Mouse (Mus musculus): ENCODE measurements around the gene B3gnt4. TPM values are rescaled to one million over a fixed set of nuclear protein-coding genes. Genes with fewer than 3 reads are reported as not detected.

The B3gnt4 gene
- total and polyA plus RNA-seq, 2 experiments: not detected

- H3K27me3 ChIP-seq (ENCODE audit: control insufficient read depth, insufficient read depth, low read length): no peaks in the 10 kb centered on the region
- no peaks in the 10 kb centered on the region for H3K79me2 ChIP-seq (ENCODE audit: control insufficient read depth, insufficient read depth, low read length)
- no peak for DNase-seq (ENCODE audit: extremely low read depth, low read depth, low spot score)
- H3K9ac ChIP-seq (ENCODE audit: low read depth, low read length): no peak within 1 kb of the TSS
- no peaks in the 10 kb centered on the region for H3K36me3 ChIP-seq (ENCODE audit: control insufficient read depth, insufficient read depth, low read length)
- H3K4me1 ChIP-seq (ENCODE audit: control insufficient read depth, insufficient read depth, low read length): no peaks in the 10 kb centered on the region
- H3K4me3 ChIP-seq (ENCODE audit: insufficient read depth, low read depth, low read length): no peak within 1 kb of the TSS
- H3K27ac ChIP-seq (replicated peaks; ENCODE audit: insufficient read depth, low read depth, low read length): no peak within 1 kb of the TSS
- WGBS: 14% methylated on average over 25 of the region's 25 CpGs
- TF ChIP-seq CTCF (IDR thresholded peaks at IDR 0.05; ENCODE audit: low read depth, low read length) (no peak), POLR2A (IDR thresholded peaks at IDR 0.05; ENCODE audit: extremely low read depth, insufficient read depth, low read length) (no peak)
These were observed 21.0 kb upstream of the B3gnt4 start, which contains the start of the genes Lrrc43 and Il31 for GRCm38 (mm10) chr5:123489112-123489785. Lrrc43 (plus strand) TSS chr5:123489305. Il31 (minus strand) TSS chr5:123489489.

- TF ChIP-seq CTCF (IDR thresholded peaks at IDR 0.05; ENCODE audit: low read depth, low read length) (no peak), POLR2A (IDR thresholded peaks at IDR 0.05; ENCODE audit: extremely low read depth, insufficient read depth, low read length) (no peak)
- 59% methylated on average over 9 of the region's 9 CpGs for WGBS
These were observed 20.3 kb upstream of the B3gnt4 start for GRCm38 (mm10) chr5:123489935-123490334.

GRCm38 (mm10) chr5:123499717-123500116, 10.5 kb upstream of the B3gnt4 start:
- no peak overlapping the region for H3K4me3 ChIP-seq (ENCODE audit: insufficient read depth, low read depth, low read length)
- WGBS: 36% methylated on average over 4 of the region's 4 CpGs

More at GRCm38 (mm10) chr5:123489935-123490334, 20.3 kb upstream of the B3gnt4 start:
- Histone ChIP-seq H3K27me3 (ENCODE audit: control insufficient read depth, insufficient read depth, low read length) (no peaks in the 10 kb centered on the region), H3K27ac (replicated peaks; ENCODE audit: insufficient read depth, low read depth, low read length) (no peak overlapping the region), H3K4me1 (ENCODE audit: control insufficient read depth, insufficient read depth, low read length) (no peaks in the 10 kb centered on the region), H3K9ac (ENCODE audit: low read depth, low read length) (no peak overlapping the region), H3K4me3 (ENCODE audit: insufficient read depth, low read depth, low read length) (no peak overlapping the region), H3K79me2 (ENCODE audit: control insufficient read depth, insufficient read depth, low read length) (no peaks in the 10 kb centered on the region), H3K36me3 (ENCODE audit: control insufficient read depth, insufficient read depth, low read length) (no peaks in the 10 kb centered on the region)
- DNase-seq (ENCODE audit: extremely low read depth, low read depth, low spot score): no peak

GRCm38 (mm10) chr5:123501973-123502372, 8.3 kb upstream of the B3gnt4 start:
- no peak for DNase-seq (ENCODE audit: extremely low read depth, low read depth, low spot score)
- TF ChIP-seq CTCF (IDR thresholded peaks at IDR 0.05; ENCODE audit: low read depth, low read length) (no peak), POLR2A (IDR thresholded peaks at IDR 0.05; ENCODE audit: extremely low read depth, insufficient read depth, low read length) (no peak)
- 0 out of 2 replicates have a peak, but pooled peaks cover 4% of the 10 kb centered on the region for H3K4me1 ChIP-seq (ENCODE audit: control insufficient read depth, insufficient read depth, low read length)
- H3K4me3 ChIP-seq (ENCODE audit: insufficient read depth, low read depth, low read length): no peak overlapping the region
- H3K27me3 ChIP-seq (ENCODE audit: control insufficient read depth, insufficient read depth, low read length): 0 out of 2 replicates have a peak, but pooled peaks cover 3% of the 10 kb centered on the region
- H3K9ac ChIP-seq (ENCODE audit: low read depth, low read length): no peak overlapping the region
- no peak overlapping the region for H3K27ac ChIP-seq (replicated peaks; ENCODE audit: insufficient read depth, low read depth, low read length)
- 49% methylated on average over 4 of the region's 4 CpGs for WGBS
- no peaks in the 10 kb centered on the region for H3K79me2 ChIP-seq (ENCODE audit: control insufficient read depth, insufficient read depth, low read length)
- no peaks in the 10 kb centered on the region for H3K36me3 ChIP-seq (ENCODE audit: control insufficient read depth, insufficient read depth, low read length)

More at GRCm38 (mm10) chr5:123499717-123500116, 10.5 kb upstream of the B3gnt4 start:
- H3K36me3 ChIP-seq (ENCODE audit: control insufficient read depth, insufficient read depth, low read length): no peaks in the 10 kb centered on the region
- no peak overlapping the region for H3K9ac ChIP-seq (ENCODE audit: low read depth, low read length)
- no peak overlapping the region for H3K27ac ChIP-seq (replicated peaks; ENCODE audit: insufficient read depth, low read depth, low read length)
- TF ChIP-seq CTCF (IDR thresholded peaks at IDR 0.05; ENCODE audit: low read depth, low read length) (0 out of 2 replicates have a peak, but pooled peaks have one; percentile 3), POLR2A (IDR thresholded peaks at IDR 0.05; ENCODE audit: extremely low read depth, insufficient read depth, low read length) (no peak)
- H3K79me2 ChIP-seq (ENCODE audit: control insufficient read depth, insufficient read depth, low read length): no peaks in the 10 kb centered on the region
- 0 out of 2 replicates have a peak, but pooled peaks cover 4% of the 10 kb centered on the region for H3K4me1 ChIP-seq (ENCODE audit: control insufficient read depth, insufficient read depth, low read length)
- H3K27me3 ChIP-seq (ENCODE audit: control insufficient read depth, insufficient read depth, low read length): 0 out of 2 replicates have a peak, but pooled peaks cover 3% of the 10 kb centered on the region
- DNase-seq (ENCODE audit: extremely low read depth, low read depth, low spot score): no peak

GRCm38 (mm10) chr5:123507936-123508723, 2.1 kb upstream of the B3gnt4 start:
- no peaks in the 10 kb centered on the region for H3K79me2 ChIP-seq (ENCODE audit: control insufficient read depth, insufficient read depth, low read length)
- no peaks in the 10 kb centered on the region for H3K36me3 ChIP-seq (ENCODE audit: control insufficient read depth, insufficient read depth, low read length)
- H3K9ac ChIP-seq (ENCODE audit: low read depth, low read length): no peak overlapping the region
- H3K4me3 ChIP-seq (ENCODE audit: insufficient read depth, low read depth, low read length): peak overlapping the region; percentile 50; the same call in 1 of the 2 replicates
- no peak overlapping the region for H3K27ac ChIP-seq (replicated peaks; ENCODE audit: insufficient read depth, low read depth, low read length)
- peaks cover 3% of the 10 kb centered on the region; the same call in 1 of the 2 replicates for H3K4me1 ChIP-seq (ENCODE audit: control insufficient read depth, insufficient read depth, low read length)
- 3% methylated on average over 59 of the region's 59 CpGs for WGBS
- DNase-seq (ENCODE audit: extremely low read depth, low read depth, low spot score): peak; percentile 29
- H3K27me3 ChIP-seq (ENCODE audit: control insufficient read depth, insufficient read depth, low read length): peaks cover 8% of the 10 kb centered on the region; the same call in 1 of the 2 replicates
- no peak for TF ChIP-seq CTCF (IDR thresholded peaks at IDR 0.05; ENCODE audit: low read depth, low read length)

All from liver, adult 2 months (tissue).